Mouse (Mus musculus): ENCODE data around the gene Diablo. TPM values are rescaled to one million over a fixed set of nuclear protein-coding genes. Genes with fewer than 3 reads are reported as not detected.

Diablo gene
- total and polyA plus RNA-seq, 2 experiments, result 31.4 to 32.8 TPM

DNA sequence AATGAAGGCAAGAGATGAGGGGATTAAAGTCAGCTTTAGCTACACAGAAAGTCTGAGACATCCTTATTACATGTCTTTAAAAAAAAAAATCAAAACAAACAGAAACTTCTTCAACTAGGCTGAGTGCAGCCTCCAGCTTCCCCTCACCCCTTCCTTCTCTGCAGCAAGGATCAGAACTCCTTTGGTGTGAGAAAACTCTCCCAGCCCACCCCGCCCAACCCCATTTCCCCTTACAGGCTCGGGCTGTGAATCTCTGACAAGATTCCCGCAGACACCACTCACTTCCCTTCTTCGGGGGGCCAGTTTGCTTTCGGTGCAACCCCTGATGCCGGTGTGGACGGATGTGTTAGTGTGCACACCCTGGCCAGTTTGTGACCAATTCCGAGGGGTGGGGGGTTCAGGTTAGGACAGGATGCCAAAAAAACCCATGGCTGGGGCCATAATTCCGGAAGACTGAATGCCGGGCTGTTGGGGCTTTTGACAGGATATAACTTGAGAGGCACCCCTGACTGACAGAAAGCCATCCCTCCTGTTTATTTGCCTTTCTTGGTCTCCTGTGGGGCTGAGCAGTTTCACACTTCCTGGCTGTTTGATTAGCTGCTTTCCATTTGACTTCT is 53.1 kb downstream of the Diablo start:
- WGBS, result 12% methylated on average over 10 of the region's 10 CpGs

DNA sequence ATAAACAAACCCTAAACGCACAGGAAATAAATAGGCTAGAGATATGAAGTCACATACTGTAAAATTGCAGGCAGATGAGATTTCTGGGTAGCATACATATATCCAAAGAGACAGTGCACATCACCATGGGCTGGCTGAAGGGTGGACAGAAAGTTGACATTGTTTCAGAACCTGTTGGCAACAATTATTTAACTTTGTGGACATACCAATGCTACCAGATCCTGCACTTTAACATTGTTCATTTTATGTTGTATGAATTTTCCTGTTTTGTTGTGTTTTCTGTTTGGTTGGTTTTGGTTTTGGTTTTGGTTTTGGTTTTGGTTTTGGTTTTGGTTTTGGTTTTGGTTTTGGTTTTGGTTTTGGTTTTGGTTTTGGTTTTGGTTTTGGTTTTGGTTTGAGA is 59.3 kb downstream of the Diablo start:
- Histone ChIP-seq H3K36me3 (ENCODE audit: control insufficient read depth, insufficient read depth, low read length) (no peaks in the 10 kb centered on the region), H3K27ac (replicated peaks; ENCODE audit: insufficient read depth, low read depth, low read length) (no peak overlapping the region), H3K4me3 (ENCODE audit: insufficient read depth, low read depth, low read length) (no peak overlapping the region), H3K9ac (ENCODE audit: low read depth, low read length) (no peak overlapping the region), H3K27me3 (ENCODE audit: control insufficient read depth, insufficient read depth, low read length) (no peaks in the 10 kb centered on the region), H3K4me1 (ENCODE audit: control insufficient read depth, insufficient read depth, low read length) (no peaks in the 10 kb centered on the region), H3K79me2 (ENCODE audit: control insufficient read depth, insufficient read depth, low read length) (no peaks in the 10 kb centered on the region)
- 87% methylated on average over 1 of the region's 1 CpGs for WGBS
- TF ChIP-seq CTCF (IDR thresholded peaks at IDR 0.05; ENCODE audit: low read depth, low read length) (no peak), POLR2A (IDR thresholded peaks at IDR 0.05; ENCODE audit: extremely low read depth, insufficient read depth, low read length) (no peak)
- DNase-seq (ENCODE audit: extremely low read depth, low read depth, low spot score), result no peak

More for the DNA sequence above, 53.1 kb downstream of the Diablo start:
- no peaks in the 10 kb centered on the region for H3K27me3 ChIP-seq (ENCODE audit: control insufficient read depth, insufficient read depth, low read length)
- DNase-seq (ENCODE audit: extremely low read depth, low read depth, low spot score), result no peak
- no peak overlapping the region for H3K4me3 ChIP-seq (ENCODE audit: insufficient read depth, low read depth, low read length)
- TF ChIP-seq CTCF (IDR thresholded peaks at IDR 0.05; ENCODE audit: low read depth, low read length) (no peak), POLR2A (IDR thresholded peaks at IDR 0.05; ENCODE audit: extremely low read depth, insufficient read depth, low read length) (no peak)
- no peak overlapping the region; the same call in 1 of the 2 replicates for H3K9ac ChIP-seq (ENCODE audit: low read depth, low read length)
- H3K79me2 ChIP-seq (ENCODE audit: control insufficient read depth, insufficient read depth, low read length), result no peaks in the 10 kb centered on the region
- H3K4me1 ChIP-seq (ENCODE audit: control insufficient read depth, insufficient read depth, low read length), result no peaks in the 10 kb centered on the region
- no peaks in the 10 kb centered on the region for H3K36me3 ChIP-seq (ENCODE audit: control insufficient read depth, insufficient read depth, low read length)
- no peak overlapping the region for H3K27ac ChIP-seq (replicated peaks; ENCODE audit: insufficient read depth, low read depth, low read length)

DNA sequence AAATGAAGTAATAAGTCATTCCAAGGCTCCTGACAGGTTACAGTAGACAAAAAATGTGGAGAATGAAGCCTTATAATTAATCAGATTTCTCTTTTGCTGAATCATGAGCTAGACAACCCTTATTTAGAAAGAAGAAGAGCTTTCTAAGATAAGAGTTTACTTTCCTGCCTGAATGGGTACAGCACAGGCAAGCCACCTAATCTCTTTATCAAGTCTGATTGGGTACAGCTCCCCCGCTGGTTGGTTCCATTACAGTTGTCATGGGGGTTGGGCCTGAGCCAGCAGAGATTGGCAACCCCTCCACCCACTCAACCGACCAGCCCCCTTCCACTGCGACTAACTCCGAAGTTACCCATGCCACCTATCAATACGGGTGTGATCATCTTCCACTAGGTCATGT is 62.6 kb downstream of the Diablo start:
- Histone ChIP-seq H3K27ac (replicated peaks; ENCODE audit: insufficient read depth, low read depth, low read length) (no peak overlapping the region), H3K4me1 (ENCODE audit: control insufficient read depth, insufficient read depth, low read length) (no peaks in the 10 kb centered on the region), H3K4me3 (ENCODE audit: insufficient read depth, low read depth, low read length) (no peak overlapping the region), H3K79me2 (ENCODE audit: control insufficient read depth, insufficient read depth, low read length) (no peaks in the 10 kb centered on the region), H3K9ac (ENCODE audit: low read depth, low read length) (no peak overlapping the region), H3K27me3 (ENCODE audit: control insufficient read depth, insufficient read depth, low read length) (no peaks in the 10 kb centered on the region), H3K36me3 (ENCODE audit: control insufficient read depth, insufficient read depth, low read length) (no peaks in the 10 kb centered on the region)
- 41% methylated on average over 5 of the region's 5 CpGs for WGBS
- DNase-seq (ENCODE audit: extremely low read depth, low read depth, low spot score), result no peak
- TF ChIP-seq CTCF (IDR thresholded peaks at IDR 0.05; ENCODE audit: low read depth, low read length) (no peak), POLR2A (IDR thresholded peaks at IDR 0.05; ENCODE audit: extremely low read depth, insufficient read depth, low read length) (no peak)

Other genes starting within 250 kb of the Diablo start
- 3.0 and 4.0 TPM in 2 replicates for gene Bcl7a, start 180.3 kb downstream of the Diablo start, total RNA-seq (2014; rRNA removed)
- gene Bcl7a, start 180.3 kb downstream of the Diablo start, polyA plus RNA-seq (2012; rRNA removed), result 3.0 and 3.8 TPM in 2 replicates
- 2.0 and 2.7 TPM in 2 replicates for gene Mlxip, start 129.4 kb downstream of the Diablo start, total RNA-seq (2014; rRNA removed)
- 3.6 and 5.1 TPM in 2 replicates for gene Mlxip, start 129.4 kb downstream of the Diablo start, polyA plus RNA-seq (2012; rRNA removed)
- not detected in 2 replicates for gene Lrrc43, start 34.9 kb downstream of the Diablo start, total RNA-seq (2014; rRNA removed)
- gene Lrrc43, start 34.9 kb downstream of the Diablo start, polyA plus RNA-seq (2012; rRNA removed), result not detected in 2 replicates
- not detected in 2 replicates for gene Il31, start 34.7 kb downstream of the Diablo start, total RNA-seq (2014; rRNA removed)
- not detected in 2 replicates for gene Il31, start 34.7 kb downstream of the Diablo start, polyA plus RNA-seq (2012; rRNA removed)
- not detected in 2 replicates for gene B3gnt4, start 13.7 kb downstream of the Diablo start, total RNA-seq (2014; rRNA removed)
- gene B3gnt4, start 13.7 kb downstream of the Diablo start, polyA plus RNA-seq (2012; rRNA removed), result not detected in 2 replicates
- 0.07 TPM in 1 of 2 replicates, not detected in the other for gene Gm49027, start 1.3 kb upstream of the Diablo start, total RNA-seq (2014; rRNA removed)
- 0.54 and 0.76 TPM in 2 replicates for gene Gm49027, start 1.3 kb upstream of the Diablo start, polyA plus RNA-seq (2012; rRNA removed)
- gene Vps33a, start 48.9 kb upstream of the Diablo start, total RNA-seq (2014; rRNA removed), result 15.4 and 19.7 TPM in 2 replicates
- 10.0 and 10.5 TPM in 2 replicates for gene Vps33a, start 48.9 kb upstream of the Diablo start, polyA plus RNA-seq (2012; rRNA removed)
- gene Clip1, start 160.4 kb upstream of the Diablo start, total RNA-seq (2014; rRNA removed), result 18.5 and 25.2 TPM in 2 replicates
- 10.9 and 11.8 TPM in 2 replicates for gene Clip1, start 160.4 kb upstream of the Diablo start, polyA plus RNA-seq (2012; rRNA removed)
- 9.0 and 12.1 TPM in 2 replicates for gene Zcchc8, start 196.9 kb upstream of the Diablo start, total RNA-seq (2014; rRNA removed)
- 9.6 and 12.7 TPM in 2 replicates for gene Zcchc8, start 196.9 kb upstream of the Diablo start, polyA plus RNA-seq (2012; rRNA removed)
- gene Rsrc2, start 225.2 kb upstream of the Diablo start, total RNA-seq (2014; rRNA removed), result 29.1 and 44.2 TPM in 2 replicates
- gene Rsrc2, start 225.2 kb upstream of the Diablo start, polyA plus RNA-seq (2012; rRNA removed), result 3.7 and 7.0 TPM in 2 replicates
- gene Kntc1, start 225.5 kb upstream of the Diablo start, total RNA-seq (2014; rRNA removed), result 0.37 and 0.94 TPM in 2 replicates
- gene Kntc1, start 225.5 kb upstream of the Diablo start, polyA plus RNA-seq (2012; rRNA removed), result 0.04 and 0.26 TPM in 2 replicates

All from liver, adult 2 months (tissue).